Mouse (Mus musculus) urinary bladder, adult 2 months (tissue): ENCODE data around the gene Gm13288. TPM values are rescaled to one million over a fixed set of nuclear protein-coding genes. Genes with fewer than 3 reads are reported as not detected.
"Not testable (repeated sequence)": the region's sequence is repeated elsewhere in the genome, so short reads cannot be mapped to it uniquely, and the experiment has no call there.

Source experiments
- DNase-seq: peaks from one replicate; pipeline ENCODE4 v3.0.0; 2022; ENCODE audit warnings: low spot score
- polyA plus RNA-seq: library from polyadenylated mRNA; depleted of rRNA; stranded (reverse); fragments of >200 nt; gene quantifications from 2 replicates; pipeline ENCODE4 v1.2.3, GENCODE M21; 2012; rRNA removed

The Gm13288 gene
- polyA plus RNA-seq = 0.01 TPM in 1 of 2 replicates, not detected in the other

DNA sequence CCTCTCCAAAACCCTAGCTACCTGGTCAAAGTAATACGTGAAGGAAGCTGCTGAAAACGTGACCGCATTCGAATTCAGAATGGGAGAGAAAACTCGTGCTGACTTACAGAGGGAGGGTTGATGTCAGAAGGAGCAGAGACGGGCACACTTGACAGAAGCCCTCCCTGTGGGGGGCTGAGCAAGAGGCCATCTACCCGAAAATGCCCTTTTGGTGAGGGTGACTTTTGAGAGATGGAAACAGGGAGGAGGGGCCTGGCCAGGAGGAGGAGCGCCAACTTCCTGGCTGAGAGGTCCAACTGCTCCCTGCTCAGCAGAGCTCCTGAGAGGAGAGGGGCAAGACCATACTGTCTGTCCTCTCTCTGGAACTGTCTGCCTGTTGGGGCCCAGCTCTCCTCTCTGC, at the start of gene Gm13288:
Gene Gm13288, plus strand, starts transcription at position 301 of the 400 bp plus-strand sequence.
- DNase-seq = not testable (repeated sequence)

DNA sequence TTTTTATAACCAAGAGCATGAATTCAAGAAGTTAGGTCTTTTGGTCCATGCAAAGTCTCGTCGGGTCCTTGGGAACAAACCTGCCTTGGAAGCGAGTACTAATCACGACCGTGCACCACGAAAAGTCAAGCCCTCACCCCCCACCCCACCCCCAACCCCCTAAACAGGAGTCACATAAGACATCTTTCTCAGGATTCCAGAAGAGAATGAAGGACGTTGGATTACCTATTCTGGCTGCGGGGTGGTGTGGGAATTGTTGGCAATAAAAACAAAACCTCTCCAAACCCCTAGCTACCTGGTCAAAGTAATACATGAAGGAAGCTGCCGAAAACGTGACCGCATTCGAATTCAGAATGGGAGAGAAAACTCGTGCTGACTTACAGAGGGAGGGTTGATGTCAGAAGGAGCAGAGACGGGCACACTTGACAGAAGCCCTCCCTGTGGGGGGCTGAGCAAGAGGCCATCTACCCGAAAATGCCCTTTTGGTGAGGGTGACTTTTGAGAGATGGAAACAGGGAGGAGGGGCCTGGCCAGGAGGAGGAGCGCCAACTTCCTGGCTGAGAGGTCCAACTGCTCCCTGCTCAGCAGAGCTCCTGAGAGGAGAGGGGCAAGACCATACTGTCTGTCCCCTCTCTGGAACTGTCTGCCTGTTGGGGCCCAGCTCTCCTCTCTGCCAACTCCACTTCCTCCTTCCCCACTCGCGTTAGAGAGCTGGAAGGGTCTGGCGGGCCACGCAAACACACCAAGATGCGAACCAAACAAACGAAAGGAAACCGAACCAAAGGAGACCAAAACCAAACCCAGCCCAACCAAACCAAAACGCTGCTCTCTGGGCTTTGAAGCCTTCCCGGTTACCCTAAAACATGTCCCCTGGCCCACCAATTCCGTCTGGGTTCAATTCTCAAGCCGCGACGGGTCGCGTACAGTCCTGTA, 48.5 kb upstream of the Gm13288 start:
- not testable (repeated sequence) for DNase-seq

DNA sequence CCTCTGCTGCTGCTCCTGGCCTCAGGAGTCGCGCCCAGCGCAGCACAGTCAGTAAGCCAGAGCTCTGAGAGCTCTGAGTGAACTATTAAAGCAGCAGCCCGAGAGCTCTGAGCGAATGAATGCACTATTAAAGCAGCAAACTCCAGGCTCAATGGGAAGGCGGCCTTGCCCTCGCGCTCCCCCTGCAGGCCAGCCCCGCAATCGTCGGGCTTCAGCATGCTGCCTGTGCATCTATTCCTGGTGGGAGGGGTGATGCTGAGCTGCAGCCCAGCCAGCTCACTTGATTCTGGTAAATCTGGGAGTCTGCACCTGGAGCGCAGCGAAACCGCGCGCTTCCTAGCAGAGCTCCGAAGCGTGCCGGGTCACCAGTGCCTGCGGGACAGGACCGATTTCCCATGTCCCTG, 47.7 kb upstream of the Gm13288 start:
- DNase-seq = peak; percentile 99

DNA sequence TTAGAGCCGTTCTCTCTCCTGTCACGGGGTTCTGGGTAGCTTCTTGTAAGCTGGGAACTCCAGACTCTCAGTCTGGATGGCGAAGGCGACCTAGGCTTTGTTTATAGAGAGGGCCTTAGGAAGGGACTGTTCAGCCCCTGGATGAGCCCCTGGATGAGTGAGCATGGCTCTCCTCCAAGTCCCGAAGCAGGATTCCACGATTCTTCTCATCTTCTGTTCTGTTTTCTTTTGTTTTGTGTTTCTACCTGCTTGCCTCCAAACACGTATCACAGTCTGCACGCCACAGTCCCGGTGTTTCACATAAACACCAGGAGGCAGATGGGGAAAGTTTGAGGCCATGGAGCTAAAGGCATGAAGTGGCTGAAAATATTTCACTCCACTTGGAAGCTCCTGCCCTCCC, 46.6 kb upstream of the Gm13288 start:
- DNase-seq = not testable (repeated sequence)

DNA sequence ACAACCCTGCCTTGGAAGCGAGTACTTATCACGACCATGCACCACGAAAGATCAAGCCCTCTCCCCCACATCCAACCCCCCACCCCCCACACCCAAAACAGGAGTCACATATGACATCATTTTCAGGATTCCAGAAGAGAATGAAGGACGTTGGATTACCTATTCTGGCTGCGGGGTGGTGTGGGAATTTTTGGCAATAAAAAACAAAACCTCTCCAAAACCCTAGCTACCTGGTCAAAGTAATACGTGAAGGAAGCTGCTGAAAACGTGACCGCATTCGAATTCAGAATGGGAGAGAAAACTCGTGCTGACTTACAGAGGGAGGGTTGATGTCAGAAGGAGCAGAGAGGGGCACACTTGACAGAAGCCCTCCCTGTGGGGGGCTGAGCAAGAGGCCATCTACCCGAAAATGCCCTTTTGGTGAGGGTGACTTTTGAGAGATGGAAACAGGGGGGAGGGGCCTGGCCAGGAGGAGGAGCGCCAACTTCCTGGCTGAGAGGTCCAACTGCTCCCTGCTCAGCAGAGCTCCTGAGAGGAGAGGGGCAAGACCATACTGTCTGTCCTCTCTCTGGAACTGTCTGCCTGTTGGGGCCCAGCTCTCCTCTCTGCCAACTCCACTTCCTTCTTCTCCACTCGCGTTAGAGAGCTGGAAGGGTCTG, 45.6 kb upstream of the Gm13288 start, which contains the start of gene Gm13283:
Gene Gm13283, plus strand, starts transcription at position 510 of the 659 bp plus-strand sequence.
- not testable (repeated sequence) for DNase-seq

DNA sequence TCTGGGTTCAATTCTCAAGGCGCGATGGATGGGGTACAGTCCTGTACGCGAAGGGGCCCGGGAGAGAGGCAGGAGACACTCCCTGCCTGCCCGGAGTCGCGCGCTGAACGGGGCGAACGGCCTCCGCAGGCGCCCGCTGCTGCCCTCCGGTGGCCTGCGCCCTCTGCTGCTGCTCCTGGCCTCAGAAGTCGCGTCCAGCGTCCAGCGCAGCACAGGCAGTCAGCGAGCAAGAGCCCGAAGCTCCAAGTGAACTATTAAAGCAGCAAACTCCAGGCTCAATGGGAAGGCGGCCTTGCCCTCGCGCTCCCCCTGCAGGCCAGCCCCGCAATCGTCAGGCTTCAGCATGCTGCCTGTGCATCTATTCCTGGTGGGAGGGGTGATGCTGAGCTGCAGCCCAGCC, 44.9 kb upstream of the Gm13288 start:
- DNase-seq = peak; percentile 47

DNA sequence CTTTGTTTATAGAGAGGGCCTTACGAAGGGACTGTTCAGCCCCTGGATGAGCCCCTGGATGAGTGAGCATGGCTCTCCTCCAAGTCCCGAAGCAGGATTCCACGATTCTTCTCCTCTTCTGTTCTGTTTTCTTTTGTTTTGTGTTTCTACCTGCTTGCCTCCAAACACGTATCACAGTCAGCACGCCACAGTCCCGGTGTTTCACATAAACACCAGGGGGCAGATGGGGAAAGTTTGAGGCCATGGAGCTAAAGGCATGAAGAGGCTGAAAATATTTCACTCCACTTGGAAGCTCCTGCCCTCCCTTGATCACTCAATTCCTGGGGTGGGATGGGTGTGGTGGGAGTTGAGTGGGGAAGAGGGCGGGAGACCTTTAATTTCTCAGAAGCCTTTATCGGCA, 43.6 kb upstream of the Gm13288 start:
- DNase-seq = peak; percentile 83

DNA sequence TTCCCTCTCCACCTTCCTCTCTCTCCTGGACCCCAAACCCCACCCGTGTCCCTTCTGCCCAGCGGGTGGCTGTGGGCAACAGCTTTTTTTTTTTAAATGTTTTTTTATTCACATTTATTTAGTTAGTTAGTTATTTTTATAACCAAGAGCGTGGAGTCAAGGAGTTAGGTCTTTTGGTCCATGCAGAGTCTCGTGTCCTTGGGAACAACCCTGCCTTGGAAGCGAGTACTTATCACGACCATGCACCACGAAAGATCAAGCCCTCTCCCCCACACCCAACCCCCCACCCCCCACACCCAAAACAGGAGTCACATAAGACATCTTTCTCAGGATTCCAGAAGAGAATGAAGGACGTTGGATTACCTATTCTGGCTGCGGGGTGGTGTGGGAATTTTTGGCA, 43.0 kb upstream of the Gm13288 start:
- DNase-seq = peak; percentile 36

DNA sequence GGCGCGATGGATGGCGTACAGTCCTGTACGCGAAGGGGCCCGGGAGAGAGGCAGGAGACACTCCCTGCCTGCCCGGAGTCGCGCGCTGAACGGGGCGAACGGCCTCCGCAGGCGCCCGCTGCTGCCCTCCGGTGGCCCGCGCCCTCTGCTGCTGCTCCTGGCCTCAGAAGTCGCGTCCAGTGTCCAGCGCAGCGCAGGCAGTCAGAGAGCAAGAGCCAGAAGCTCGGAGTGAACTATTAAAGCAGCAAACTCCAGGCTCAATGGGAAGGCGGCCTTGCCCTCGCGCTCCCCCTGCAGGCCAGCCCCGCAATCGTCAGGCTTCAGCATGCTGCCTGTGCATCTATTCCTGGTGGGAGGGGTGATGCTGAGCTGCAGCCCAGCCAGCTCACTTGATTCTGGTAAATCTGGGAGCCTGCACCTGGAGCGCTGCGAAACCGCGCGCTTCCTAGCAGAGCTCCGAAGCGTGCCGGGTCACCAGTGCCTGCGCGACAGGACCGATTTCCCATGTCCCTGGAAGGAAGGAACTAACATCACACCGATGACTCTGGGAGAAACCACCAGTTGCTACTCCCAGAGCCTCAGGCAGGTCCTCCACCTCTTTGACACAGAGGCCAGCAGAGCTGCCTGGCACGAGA, 41.8 kb upstream of the Gm13288 start:
- DNase-seq = not testable (repeated sequence)

DNA sequence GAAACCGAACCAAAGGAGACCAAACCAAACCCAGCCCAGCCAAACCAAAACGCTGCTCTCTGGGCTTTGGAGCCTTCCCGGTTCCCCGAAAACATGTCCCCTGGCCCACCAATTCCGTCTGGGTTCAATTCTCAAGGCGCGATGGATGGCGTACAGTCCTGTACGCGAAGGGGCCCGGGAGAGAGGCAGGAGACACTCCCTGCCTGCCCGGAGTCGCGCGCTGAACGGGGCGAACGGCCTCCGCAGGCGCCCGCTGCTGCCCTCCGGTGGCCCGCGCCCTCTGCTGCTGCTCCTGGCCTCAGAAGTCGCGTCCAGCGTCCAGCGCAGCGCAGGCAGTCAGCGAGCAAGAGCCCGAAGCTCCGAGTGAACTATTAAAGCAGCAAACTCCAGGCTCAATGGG, 31.8 kb upstream of the Gm13288 start, which contains the start of gene Gm13290:
Gene Gm13290, plus strand, starts transcription at position 301 of the 400 bp plus-strand sequence.
- DNase-seq = not testable (repeated sequence)

DNA sequence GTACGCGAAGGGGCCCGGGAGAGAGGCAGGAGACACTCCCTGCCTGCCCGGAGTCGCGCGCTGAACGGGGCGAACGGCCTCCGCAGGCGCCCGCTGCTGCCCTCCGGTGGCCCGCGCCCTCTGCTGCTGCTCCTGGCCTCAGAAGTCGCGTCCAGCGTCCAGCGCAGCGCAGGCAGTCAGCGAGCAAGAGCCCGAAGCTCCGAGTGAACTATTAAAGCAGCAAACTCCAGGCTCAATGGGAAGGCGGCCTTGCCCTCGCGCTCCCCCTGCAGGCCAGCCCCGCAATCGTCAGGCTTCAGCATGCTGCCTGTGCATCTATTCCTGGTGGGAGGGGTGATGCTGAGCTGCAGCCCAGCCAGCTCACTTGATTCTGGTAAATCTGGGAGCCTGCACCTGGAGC, 28.7 kb upstream of the Gm13288 start, which contains the start of gene Gm13289:
Gene Gm13289, plus strand, starts transcription at position 301 of the 400 bp plus-strand sequence.
- not testable (repeated sequence) for DNase-seq

DNA sequence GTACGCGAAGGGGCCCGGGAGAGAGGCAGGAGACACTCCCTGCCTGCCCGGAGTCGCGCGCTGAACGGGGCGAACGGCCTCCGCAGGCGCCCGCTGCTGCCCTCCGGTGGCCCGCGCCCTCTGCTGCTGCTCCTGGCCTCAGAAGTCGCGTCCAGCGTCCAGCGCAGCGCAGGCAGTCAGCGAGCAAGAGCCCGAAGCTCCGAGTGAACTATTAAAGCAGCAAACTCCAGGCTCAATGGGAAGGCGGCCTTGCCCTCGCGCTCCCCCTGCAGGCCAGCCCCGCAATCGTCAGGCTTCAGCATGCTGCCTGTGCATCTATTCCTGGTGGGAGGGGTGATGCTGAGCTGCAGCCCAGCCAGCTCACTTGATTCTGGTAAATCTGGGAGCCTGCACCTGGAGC, 25.8 kb upstream of the Gm13288 start, which contains the start of gene Gm13272:
Gene Gm13272, plus strand, starts transcription at position 301 of the 400 bp plus-strand sequence.
- DNase-seq = not testable (repeated sequence)

DNA sequence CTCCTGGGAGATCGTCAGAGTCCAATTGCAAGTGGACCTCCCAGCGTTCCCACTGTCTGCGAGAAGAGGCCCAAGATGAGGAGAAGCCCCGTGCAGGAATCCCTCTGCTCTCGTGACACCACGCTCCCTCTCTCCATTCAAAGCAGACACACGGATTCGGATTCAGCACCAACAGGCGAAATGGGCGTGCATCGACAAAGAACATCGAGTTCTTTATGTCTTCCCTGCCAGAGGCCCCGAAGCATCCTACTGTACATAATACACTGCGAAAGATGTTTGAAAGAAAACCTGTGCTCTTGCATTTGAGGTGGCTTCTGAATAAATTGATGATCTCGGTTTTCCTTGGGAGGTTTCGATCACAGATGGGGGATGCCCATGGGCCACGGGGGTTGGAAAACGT, 25.0 kb upstream of the Gm13288 start:
- not testable (repeated sequence) for DNase-seq

DNA sequence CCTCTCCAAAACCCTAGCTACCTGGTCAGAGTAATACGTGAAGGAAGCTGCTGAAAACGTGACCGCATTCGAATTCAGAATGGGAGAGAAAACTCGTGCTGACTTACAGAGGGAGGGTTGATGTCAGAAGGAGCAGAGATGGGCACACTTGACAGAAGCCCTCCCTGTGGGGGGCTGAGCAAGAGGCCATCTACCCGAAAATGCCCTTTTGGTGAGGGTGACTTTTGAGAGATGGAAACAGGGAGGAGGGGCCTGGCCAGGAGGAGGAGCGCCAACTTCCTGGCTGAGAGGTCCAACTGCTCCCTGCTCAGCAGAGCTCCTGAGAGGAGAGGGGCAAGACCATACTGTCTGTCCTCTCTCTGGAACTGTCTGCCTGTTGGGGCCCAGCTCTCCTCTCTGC, 23.5 kb upstream of the Gm13288 start, which contains the start of gene Ifnz:
Gene Ifnz, plus strand, starts transcription at position 301 of the 400 bp plus-strand sequence.
- DNase-seq = not testable (repeated sequence)

DNA sequence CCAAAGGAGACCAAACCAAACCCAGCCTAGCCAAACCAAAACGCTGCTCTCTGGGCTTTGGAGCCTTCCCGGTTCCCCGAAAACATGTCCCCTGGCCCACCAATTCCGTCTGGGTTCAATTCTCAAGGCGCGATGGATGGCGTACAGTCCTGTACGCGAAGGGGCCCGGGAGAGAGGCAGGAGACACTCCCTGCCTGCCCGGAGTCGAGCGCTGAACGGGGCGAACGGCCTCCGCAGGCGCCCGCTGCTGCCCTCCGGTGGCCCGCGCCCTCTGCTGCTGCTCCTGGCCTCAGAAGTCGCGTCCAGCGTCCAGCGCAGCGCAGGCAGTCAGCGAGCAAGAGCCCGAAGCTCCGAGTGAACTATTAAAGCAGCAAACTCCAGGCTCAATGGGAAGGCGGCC, 23.0 kb upstream of the Gm13288 start:
- DNase-seq = not testable (repeated sequence)

DNA sequence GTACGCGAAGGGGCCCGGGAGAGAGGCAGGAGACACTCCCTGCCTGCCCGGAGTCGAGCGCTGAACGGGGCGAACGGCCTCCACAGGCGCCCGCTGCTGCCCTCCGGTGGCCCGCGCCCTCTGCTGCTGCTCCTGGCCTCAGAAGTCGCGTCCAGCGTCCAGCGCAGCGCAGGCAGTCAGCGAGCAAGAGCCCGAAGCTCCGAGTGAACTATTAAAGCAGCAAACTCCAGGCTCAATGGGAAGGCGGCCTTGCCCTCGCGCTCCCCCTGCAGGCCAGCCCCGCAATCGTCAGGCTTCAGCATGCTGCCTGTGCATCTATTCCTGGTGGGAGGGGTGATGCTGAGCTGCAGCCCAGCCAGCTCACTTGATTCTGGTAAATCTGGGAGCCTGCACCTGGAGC, 19.9 kb upstream of the Gm13288 start, which contains the start of gene Gm13276:
Gene Gm13276, plus strand, starts transcription at position 301 of the 400 bp plus-strand sequence.
- DNase-seq = not testable (repeated sequence)

DNA sequence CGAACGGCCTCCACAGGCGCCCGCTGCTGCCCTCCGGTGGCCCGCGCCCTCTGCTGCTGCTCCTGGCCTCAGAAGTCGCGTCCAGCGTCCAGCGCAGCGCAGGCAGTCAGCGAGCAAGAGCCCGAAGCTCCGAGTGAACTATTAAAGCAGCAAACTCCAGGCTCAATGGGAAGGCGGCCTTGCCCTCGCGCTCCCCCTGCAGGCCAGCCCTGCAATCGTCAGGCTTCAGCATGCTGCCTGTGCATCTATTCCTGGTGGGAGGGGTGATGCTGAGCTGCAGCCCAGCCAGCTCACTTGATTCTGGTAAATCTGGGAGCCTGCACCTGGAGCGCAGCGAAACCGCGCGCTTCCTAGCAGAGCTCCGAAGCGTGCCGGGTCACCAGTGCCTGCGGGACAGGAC, 16.9 kb upstream of the Gm13288 start, which contains the start of gene Gm13277:
Gene Gm13277, plus strand, starts transcription at position 231 of the 400 bp plus-strand sequence.
- not testable (repeated sequence) for DNase-seq

DNA sequence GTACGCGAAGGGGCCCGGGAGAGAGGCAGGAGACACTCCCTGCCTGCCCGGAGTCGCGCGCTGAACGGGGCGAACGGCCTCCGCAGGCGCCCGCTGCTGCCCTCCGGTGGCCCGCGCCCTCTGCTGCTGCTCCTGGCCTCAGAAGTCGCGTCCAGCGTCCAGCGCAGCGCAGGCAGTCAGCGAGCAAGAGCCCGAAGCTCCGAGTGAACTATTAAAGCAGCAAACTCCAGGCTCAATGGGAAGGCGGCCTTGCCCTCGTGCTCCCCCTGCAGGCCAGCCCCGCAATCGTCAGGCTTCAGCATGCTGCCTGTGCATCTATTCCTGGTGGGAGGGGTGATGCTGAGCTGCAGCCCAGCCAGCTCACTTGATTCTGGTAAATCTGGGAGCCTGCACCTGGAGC, 14.1 kb upstream of the Gm13288 start, which contains the start of gene Gm13278:
Gene Gm13278, plus strand, starts transcription at position 301 of the 400 bp plus-strand sequence.
- not testable (repeated sequence) for DNase-seq

DNA sequence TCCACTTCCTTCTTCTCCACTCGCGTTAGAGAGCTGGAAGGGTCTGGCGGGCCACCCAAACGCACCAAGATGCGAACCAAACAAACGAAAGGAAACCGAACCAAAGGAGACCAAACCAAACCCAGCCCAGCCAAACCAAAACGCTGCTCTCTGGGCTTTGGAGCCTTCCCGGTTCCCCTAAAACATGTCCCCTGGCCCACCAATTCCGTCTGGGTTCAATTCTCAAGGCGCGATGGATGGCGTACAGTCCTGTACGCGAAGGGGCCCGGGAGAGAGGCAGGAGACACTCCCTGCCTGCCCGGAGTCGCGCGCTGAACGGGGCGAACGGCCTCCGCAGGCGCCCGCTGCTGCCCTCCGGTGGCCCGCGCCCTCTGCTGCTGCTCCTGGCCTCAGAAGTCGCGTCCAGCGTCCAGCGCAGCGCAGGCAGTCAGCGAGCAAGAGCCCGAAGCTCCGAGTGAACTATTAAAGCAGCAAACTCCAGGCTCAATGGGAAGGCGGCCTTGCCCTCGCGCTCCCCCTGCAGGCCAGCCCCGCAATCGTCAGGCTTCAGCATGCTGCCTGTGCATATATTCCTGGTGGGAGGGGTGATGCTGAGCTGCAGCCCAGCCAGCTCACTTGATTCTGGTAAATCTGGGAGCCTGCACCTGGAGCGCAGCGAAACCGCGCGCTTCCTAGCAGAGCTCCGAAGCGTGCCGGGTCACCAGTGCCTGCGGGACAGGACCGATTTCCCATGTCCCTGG, 11.2 kb upstream of the Gm13288 start, which contains the start of gene Gm13275:
Gene Gm13275, plus strand, starts transcription at position 552 of the 740 bp plus-strand sequence.
- DNase-seq = peak; percentile 89

DNA sequence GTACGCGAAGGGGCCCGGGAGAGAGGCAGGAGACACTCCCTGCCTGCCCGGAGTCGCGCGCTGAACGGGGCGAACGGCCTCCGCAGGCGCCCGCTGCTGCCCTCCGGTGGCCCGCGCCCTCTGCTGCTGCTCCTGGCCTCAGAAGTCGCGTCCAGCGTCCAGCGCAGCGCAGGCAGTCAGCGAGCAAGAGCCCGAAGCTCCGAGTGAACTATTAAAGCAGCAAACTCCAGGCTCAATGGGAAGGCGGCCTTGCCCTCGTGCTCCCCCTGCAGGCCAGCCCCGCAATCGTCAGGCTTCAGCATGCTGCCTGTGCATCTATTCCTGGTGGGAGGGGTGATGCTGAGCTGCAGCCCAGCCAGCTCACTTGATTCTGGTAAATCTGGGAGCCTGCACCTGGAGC, 8.2 kb upstream of the Gm13288 start, which contains the start of gene Gm13279:
Gene Gm13279, plus strand, starts transcription at position 301 of the 400 bp plus-strand sequence.
- DNase-seq = not testable (repeated sequence)
